Mouse (Mus musculus) spleen, postnatal 10 days (tissue): Measurements from ENCODE around the gene Cdhr2.

Experiments used
- DNase-seq, 2 experiments: peaks; one replicate each; pipeline ENCODE4 v3.0.0; 2021 to 2022; ENCODE audit warnings: low spot score in 2 of 2

The Cdhr2 gene

DNA sequence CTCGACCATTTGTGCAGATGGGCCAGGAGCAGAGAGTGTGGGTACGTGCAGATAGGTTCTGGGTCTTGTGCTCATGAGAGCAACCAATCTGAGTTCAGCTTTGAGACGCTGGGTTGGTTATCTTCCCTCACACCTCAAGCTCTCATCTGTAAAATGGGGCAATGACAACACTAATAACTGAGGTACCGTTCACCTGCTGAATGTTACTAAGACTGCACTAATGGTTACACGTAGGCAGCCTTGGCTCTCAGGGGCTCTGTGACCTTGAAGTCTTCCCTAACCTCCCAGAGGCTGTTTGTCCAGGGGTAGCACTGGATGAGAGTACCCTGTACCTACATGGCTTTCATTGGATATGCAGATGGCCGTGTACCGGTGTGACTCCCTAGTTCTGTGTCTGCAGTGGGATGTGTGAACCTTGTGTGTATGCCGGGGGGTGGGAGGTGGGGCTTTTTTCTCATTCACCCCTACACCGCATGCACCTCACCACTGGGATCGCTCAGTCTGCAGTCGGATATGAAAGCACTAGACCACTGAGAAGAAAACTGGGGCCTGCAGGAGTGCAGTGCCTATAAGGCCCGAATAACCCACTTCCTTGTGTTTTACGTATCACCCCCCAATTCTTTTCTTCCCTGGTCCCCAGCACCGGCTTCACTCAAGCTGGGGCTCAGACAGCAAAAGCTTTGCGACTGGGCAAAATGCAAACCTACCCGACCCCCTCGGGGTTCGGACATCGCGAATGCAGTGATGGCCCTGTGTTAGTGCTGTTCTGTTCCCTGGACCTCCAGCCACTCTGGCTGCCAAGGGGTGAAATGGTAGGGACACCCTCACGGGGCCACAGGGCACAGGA lies 8.3 kb upstream of the Cdhr2 start:
- peak in 1 of 2 experiments; percentile 37 for DNase-seq

DNA sequence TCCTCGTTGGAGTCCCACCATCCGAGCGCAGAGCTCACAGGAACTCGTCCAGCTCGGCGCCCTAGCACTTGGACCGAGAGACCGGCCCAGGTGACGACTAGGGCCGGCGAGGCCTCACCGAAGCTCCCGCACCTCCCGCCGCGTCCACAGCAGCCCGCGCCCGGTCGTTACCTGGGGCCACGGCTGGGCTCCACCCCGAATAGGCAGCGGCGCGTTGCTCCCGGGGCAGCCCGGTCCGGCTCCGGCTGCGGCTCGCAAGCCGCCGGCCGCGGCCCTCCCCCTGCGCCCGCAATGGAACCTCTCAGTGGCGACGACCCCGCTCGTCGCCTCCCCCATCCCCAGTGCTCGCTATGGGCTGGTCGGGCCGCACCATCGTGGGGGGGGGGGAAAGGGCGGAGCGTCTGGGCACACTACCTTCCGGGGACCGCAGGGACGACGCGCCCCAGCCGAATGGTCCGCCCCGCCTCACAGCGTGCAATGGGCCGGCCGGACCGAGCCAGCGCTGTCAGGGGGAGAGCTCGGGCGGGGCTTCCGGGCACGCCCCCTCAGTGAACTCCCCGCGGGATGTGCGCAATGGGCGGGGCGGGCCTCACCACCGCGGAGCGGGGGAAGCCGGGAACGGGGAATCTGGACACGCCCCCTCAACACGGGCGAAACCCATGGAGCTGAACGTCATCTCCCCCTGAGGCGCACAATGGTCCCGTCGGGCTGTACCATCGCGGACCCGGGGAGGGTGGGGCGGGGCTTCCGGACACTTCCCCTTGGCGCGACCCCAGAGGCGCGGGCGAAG lies 7.5 kb upstream of the Cdhr2 start, which contains the start of gene Rnf44:
Gene Rnf44, minus strand, starts transcription at position 350 of the 790 bp plus-strand sequence.
- peak; percentile 95 to 98 for DNase-seq

DNA sequence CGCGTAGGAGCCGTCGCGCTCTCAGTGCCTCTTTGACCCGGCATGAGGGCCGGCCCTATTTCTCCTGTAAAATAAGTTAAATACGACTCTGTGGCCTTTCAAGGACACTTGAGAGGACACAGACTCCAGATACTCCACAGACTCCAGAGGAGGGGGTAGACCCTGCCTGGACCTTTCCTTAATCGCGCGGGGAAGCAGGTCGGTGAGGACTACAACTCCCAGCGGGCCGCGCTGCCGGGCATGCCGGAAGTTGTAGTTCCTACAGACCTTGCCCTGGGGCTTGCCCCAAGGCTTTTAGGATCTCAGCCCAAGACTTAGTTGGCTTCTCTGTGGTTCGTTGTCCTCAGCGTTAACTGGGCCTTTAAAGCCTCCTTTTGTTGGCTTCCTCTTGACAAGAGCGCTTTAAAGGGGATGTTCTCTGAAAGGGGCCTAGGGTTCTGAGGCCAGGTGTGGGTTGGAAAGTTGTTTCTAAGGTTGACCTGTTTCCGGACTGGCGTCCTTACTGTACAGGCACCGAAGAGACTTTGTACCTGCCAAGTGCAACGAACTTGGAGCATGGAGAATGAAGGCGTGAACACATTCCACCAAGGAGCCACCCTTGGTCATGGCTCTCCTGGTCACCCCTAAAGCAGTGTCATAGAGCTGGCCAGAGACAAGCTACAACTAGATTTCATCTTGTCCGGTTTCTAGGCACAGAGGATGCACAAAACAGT lies 6.8 kb upstream of the Cdhr2 start:
- DNase-seq: peak; percentile 90 to 91

DNA sequence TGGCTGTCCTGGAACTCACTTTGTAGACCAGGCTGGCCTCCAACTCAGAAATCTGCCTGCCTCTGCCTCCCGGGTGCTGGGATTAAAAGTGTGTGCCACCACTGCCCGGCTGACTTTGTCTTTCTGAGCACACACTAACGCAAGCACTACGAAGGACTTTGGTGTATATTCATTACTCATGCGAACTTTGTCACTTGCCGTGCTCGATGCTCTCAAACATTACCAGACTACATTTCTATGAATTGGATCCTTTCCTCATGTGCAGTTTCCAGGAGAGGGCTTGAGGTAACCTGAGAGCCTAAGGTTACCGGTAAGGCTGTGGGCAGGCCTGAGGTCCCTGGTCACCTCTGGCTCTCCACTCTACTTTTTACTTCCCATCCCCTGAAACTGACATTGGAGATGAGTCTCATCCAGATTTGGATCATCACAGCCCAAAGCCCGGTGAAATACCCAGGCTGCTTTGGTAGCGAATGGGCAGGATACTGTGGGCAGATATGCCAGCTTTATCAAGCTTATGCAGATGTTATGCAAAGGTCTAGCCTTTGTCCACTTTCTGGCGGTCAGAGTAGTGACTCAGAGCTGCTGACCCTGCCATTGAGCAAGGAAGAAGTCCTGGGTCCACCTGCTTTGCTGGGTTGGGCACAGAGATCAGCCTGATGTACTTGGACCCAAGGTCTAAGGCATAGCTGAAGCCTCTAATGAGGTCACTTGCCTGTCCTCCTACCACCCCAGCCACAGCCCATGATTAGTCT lies 5.6 kb upstream of the Cdhr2 start:
- DNase-seq: no peak

DNA sequence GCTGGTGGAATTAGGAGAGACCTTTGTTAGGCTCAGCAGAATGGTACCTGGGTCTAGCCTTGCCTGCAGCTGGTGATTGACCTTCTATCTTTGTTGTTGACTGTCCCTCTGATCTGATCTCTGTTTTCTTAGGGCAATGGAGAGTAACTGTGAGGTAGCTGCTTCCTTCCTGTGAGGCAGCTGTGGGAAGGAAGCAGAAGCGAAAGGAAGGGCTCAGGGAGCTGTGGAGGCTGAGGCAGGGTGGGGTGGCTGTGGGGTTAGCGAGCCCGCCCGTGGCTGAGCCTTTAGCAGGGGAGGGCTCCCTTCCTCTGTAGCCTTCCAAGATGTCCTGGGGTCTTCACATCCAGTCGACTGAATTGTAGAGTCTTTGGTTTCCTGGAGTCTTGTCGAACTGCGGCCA lies 1.2 kb downstream of the Cdhr2 start:
- no peak for DNase-seq

DNA sequence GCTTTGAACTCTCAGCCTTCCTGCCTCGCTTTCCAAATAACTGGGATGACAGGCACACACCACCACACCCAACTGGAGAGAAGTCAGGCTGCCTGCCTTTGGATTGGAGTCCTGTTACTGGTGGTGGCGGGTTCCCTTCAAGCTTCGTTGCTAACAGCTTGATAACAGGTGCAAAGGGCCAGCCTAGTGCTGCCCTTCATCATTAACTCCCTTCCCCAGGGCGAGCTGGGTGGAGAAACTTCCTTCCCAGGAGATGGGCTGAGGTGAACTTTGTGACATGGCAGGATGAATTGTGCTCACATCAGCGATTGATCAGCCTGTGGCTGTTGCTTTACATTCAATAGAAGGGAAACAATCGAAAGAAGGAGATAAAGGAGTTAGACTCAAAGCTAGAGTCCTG lies 3.6 kb downstream of the Cdhr2 start:
- no peak for DNase-seq

DNA sequence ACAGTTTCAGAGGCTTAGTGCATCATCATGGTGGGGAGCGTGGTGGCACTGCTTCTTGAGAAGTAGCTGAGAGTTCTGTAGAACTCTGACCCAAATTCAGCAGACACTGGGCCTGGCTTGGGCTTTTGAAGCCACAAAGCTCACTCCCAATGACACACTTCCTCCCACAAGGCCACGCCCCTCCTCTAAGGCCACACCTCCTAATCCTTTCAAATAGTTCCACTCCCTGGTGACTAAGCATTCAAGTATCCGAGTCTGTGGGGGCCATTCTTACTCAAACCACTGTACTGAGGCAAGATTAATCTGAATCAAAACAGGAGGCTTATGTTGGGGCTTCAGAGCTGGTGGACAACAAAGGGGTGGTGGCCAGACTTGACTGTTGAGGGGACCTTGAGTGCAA lies 9.6 kb downstream of the Cdhr2 start:
- DNase-seq: no peak

DNA sequence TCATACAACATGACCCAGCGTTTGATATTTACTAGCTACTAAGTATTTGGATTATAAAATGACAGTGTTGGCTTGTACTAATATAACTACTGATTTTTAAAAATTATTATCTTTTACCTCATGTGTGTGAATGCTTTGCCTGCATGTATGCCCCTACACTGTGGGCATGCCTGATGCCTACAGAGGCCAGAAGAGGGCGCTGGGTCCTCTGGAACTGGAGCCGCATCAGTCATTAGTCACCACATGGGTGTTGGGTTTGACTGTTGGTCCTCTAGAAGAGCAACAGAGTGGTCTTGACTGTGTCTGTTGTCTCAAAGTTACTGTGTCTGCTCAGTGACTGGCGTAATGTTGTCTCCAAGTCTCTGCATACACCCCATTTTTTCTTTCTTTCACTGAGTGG lies 13.1 kb downstream of the Cdhr2 start:
- DNase-seq: no peak

DNA sequence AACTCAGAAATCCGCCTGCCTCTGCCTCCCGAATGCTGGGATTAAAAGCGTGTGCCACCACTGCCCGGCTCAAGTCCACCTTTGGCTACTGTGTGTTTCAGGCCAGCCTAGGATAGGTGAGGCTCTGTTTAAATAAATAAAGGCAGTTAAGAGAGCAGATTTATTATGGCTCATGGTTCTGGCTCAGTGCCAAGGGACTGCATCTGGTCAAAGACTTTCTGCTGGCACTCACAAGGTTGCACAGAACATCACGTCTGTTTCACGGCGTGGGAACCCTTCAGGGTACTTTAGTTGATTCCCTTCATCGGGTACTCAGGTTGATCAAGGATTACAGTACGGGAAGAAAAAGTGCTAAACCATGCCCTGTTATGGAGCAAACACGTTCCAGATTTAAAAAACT lies 13.7 kb downstream of the Cdhr2 start:
- DNase-seq: no peak

DNA sequence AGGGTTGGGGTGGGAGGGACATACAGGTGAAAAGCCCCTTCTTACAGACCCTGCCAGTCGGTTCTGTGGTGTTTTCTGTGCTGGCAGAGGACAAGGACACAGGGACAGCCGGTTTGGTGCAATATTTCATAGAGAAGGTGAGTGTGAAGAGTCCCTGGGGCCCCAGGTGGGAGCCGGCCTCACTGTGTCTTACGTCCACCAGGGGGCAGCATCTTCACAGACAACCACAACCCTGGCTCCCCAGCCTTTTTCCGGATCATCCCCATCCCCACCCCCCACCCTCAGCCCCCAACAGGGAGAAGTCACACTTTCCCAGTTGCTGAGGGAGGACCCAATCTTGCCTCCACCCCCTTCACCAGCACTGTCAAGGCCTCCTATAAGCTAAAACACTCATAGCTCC lies 15.7 kb downstream of the Cdhr2 start:
- DNase-seq: peak; percentile 40 to 72

DNA sequence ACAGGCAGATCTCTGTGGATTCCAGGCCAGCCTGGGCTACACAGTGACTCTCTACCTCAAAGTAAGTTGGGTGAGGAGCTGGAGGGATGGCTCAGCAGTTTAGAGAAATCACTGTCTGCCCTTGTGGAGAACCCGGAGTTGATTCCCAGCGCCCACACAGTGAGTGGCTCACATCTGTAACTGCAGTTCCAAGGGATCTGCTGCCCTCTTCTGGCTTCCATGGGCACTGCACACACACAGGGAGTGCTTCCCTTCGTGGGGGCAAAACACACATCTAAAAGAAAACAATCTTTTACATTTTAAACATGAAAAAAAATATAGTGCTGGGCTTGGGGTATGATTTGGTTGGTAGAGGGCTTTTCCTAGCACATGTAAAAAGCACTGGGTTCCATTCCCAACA lies 21.9 kb downstream of the Cdhr2 start:
- no peak for DNase-seq

DNA sequence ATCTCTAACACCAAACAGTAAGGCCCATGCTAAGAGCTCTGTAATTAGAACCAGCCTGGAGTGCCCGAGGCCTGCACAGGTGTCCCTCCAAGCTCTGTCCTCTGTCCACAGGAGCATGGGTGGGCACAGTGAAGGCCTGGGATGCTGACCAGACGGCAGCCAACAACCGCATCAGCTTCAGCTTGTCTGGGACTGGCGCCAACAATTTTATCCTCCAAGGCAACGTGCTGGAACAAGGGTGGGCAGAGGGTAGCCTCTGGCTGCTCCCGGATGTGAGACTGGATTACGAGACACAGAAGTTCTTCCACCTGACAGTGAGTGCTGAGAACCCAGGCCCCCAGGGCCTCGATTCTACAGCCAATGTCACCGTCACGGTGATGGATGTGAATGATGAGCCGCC lies 24.9 kb downstream of the Cdhr2 start:
- no peak for DNase-seq

DNA sequence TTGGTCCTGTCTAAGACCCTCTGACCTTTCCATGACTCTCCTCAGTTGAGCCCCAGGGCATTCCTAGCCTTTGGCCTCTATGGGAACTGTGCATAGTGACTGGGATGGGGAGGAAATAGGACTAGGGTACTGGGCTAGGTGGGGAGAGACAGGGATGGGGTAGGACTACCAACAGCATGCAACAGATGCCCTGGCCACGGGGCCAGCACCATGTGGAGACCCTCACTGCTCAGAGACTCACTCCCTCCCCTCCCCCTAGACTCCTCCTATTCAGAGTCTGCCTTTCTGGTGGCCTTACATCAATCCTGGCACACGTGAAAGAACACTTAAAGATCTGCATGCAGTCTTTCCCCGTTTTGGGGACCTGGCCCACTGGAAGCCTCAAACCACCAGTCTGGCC lies 35.7 kb downstream of the Cdhr2 start:
- no peak for DNase-seq

DNA sequence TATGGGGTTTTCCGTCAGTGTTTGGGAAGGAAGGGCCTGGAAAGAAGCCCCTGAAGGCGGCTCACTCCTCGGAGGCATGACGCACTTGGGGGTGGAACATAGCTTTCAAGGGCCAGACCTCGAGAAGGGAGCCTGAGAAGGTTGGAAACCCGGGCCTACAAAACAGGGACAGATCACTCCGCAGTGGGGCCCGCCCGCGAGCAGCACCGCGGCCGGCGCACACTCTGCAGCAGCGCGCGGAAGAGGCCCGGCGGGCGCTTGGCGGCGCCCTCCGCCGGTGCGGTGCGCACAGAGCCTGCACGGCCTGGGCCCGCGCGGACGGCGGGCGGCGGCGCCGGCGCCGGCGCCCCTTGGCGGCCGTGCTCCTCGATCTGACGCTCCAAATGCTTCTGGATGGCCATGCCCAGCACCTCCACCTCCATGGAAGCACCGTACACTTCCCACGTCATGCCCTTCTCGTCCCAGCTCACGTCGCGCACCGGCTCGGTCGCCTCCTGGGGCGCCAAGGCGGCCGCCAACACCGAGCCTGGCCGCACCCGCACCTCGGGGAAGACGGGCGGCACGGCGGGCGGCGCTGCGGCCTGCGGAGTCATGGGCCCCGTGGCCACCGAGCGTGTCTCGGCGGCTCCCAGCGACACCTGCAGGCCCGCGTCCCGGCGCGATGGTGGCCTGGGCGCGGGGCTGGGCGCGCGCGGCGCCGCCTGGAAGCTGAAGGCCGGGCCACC lies 36.4 kb downstream of the Cdhr2 start:
- no peak for DNase-seq

DNA sequence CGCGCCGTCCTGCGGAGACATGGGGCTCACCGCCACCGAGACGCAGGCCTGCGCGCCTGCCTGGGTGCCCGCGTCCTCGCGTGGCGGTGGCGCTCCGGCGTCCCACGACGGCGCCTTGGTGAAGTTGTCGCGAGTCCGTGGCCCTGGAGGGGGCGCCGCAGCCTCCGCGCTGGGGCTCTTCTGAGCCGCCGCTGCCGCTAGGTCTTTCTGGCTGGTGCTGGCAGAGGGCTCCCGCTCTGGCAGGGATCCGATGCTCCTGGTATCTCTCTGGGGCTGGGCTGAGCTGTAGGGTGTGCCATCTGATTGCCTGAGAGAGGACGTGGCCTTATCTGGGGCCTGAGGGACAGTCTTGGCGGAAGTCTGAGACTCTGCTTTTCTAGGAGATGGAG lies 36.9 kb downstream of the Cdhr2 start:
- no peak for DNase-seq

DNA sequence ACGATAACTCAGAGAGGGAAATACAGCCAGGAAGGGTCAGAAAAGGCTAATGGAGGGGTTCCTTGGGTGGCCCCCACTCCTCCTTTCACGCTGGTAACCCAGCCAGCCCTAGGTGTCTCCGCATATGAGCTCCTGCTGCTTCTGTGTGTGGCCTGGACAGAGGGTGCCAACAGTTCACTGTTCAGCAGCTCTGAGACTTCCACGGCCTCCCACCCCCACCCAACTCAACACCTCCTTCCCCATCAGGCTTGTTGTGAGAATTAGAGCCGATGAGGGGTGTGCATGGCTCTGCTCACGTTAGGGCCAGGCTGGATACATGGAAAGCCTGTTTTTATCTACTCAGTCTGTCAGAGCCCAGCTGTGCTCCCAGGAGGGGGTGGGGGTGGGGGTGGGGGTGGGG lies 44.8 kb downstream of the Cdhr2 start:
- DNase-seq: no peak

DNA sequence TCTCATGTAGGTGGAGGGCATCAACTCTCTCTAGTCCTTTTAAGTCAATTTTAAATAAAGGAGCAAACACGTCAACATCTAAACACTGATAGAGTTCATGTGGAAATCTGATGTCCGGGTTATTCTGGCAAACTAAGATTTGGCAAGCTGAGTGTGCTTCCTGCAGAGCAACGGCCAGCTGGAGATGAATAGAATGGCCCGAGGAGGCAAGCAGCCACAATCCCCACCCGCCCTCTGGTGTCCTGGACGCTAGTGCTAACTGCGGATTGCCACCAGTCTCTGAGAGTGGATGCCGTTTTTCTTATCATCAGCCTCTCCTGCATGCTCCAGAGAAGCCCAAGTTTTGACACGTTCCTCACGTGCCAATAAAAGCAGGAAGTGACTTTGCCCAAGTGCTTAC lies 45.6 kb downstream of the Cdhr2 start:
- no peak for DNase-seq

DNA sequence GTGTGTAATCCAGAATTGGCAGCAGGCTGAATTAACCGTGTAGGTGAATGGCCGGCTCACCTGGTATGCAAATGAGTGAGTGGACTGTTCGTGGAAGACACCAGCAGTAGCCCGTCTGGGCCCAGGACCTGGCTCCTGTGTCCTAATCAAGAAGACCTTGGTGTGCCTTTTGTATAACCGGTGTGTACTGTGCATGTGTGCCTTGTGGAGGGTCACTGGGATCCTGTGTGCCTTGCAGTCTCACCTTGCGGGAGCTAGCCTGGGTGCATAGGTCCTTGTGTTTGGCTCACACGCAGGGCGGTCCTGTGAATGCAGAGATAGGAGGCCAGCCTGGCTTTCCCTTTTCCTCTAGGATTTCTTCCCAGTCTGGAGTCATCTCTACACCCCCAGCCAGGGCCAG lies 46.9 kb downstream of the Cdhr2 start:
- no peak for DNase-seq

DNA sequence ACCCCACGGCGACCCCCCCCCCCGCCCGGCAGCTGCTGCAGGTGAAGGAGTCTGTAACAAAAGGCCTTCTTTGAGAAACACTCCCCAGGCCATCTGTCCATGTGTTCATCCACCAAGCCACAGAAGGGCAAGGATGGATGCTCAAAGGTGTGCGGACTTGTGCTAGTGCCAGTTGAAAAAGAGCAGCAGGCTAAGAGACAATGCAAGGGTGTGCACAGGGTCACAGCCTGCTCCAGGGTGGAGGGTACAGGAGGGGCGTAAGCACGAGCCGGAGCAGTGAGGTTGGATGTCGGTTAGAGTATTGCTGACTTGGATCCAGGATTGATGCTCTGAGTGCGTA lies 47.4 kb downstream of the Cdhr2 start:
- no peak for DNase-seq

DNA sequence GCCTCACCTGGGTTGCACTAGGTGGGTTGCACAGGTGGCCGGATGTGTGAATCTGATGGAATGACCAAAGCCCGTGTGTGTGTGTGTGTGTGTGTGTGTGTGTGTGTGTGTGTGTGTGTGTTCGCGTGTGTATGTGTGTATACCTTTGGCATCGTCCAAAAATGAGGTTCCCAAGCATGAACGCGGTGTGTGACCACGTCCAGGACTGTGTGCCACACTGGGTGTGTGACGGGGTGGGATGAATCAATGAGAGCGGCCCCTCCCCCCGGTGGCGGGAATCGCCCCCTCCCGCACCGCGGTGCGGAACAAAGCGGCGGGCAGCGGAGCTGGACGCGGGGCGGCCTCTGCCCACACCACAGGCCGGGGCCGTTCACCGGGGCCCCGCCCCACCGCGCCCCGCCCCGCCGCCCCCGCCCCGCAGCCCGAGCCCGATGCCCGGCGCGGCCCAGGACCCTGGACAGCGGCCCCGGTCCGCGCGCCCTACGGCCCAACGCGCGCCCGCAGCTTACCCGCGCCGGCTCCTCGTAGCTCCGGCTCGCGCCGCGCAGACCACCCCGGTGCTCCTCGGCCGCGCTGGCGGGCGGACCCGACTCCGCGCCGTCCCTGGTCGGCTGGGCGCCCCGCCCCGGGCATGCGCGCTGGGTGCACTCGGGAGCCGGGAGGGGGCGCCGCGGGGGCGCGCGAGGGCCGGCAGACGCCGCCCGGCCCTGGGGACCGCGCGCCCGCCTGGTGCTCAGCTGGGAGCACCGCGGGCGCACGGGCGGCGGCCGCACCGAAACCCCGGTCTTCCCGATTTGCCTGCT lies 48.0 kb downstream of the Cdhr2 start:
- DNase-seq: no peak
